Mouse (Mus musculus): ENCODE results near the gene Doxl2. TPM values are rescaled to one million over a fixed set of nuclear protein-coding genes. Genes with fewer than 3 reads are reported as not detected.

Doxl2 gene
- polyA plus RNA-seq, 1 experiment from 2014 or later: not detected

GRCm38 (mm10) chr6:48998186-48998585, 23.4 kb downstream of the Doxl2 start:
- no peak overlapping the region for H3K4me3 ChIP-seq (ENCODE audit: low read depth, low read length)
- no peak for ATAC-seq (ENCODE audit: low read depth)
- H3K9ac ChIP-seq (ENCODE audit: low read depth, low read length): no peak overlapping the region
- WGBS (ENCODE audit: insufficient replicate concordance): 58% methylated on average over 6 of the region's 6 CpGs
- no peak overlapping the region for H3K27ac ChIP-seq (ENCODE audit: low read length)
- H3K36me3 ChIP-seq (ENCODE audit: control insufficient read depth, insufficient read depth): no peaks in the 10 kb centered on the region
- no peaks in the 10 kb centered on the region for H3K4me1 ChIP-seq (ENCODE audit: control insufficient read depth, low read depth, low read length)
- no peaks in the 10 kb centered on the region for H3K27me3 ChIP-seq (ENCODE audit: control insufficient read depth, insufficient read depth, low read depth, low read length)
- no peak overlapping the region for H3K4me2 ChIP-seq (ENCODE audit: low read depth, low read length)
- H3K9me3 ChIP-seq (replicated peaks; ENCODE audit: control insufficient read depth, low read length): no peaks in the 10 kb centered on the region

DNA sequence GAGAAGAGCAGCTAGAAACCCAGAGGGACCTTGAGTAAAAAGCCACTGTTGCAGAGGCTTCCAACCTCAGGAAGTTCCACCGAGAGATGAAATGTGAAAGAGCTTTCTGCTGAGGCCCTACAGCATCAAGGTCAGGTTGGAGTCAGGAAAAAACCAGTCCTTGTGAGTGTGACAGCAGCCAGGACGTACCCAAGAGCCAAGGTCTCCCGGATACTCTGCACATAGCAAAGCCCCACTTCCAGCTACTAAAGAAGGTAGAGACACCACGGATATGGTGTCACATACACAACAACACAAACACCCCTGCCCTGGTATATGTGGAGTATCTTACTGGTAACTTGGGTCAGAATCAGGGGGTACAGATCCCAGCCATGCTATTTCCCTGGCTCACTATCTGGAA, 24.0 kb downstream of the Doxl2 start:
- Histone ChIP-seq H3K36me3 (ENCODE audit: control insufficient read depth, insufficient read depth) (no peaks in the 10 kb centered on the region), H3K4me1 (ENCODE audit: control insufficient read depth, low read depth, low read length) (no peaks in the 10 kb centered on the region), H3K9ac (ENCODE audit: low read depth, low read length) (no peak overlapping the region), H3K4me3 (ENCODE audit: low read depth, low read length) (no peak overlapping the region), H3K27ac (ENCODE audit: low read length) (no peak overlapping the region), H3K27me3 (ENCODE audit: control insufficient read depth, insufficient read depth, low read depth, low read length) (no peaks in the 10 kb centered on the region), H3K9me3 (replicated peaks; ENCODE audit: control insufficient read depth, low read length) (no peaks in the 10 kb centered on the region), H3K4me2 (ENCODE audit: low read depth, low read length) (no peak overlapping the region)
- WGBS (ENCODE audit: insufficient replicate concordance): 65% methylated on average over 4 of the region's 4 CpGs
- no peak for ATAC-seq (ENCODE audit: low read depth)

DNA sequence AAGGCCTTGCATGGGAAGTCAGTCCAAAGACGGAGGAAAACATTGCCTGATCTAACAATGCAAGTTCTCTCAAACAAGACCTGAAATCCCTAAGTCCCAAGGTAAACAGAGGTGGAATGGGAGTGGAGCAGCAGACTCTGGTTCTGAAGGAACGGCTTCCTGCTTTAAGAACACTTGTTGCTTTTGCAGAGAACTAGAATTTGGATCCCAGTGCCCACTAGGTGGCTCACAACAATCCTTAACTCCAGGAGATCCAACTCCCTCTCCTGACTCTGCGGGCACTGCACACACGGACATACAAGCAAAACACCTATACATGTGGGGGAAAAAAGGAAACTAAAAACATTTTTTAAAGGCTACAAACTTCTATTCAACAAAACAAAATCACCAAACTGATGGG, 28.6 kb downstream of the Doxl2 start:
- Histone ChIP-seq H3K4me2 (ENCODE audit: low read depth, low read length) (no peak overlapping the region), H3K9ac (ENCODE audit: low read depth, low read length) (no peak overlapping the region), H3K27ac (ENCODE audit: low read length) (no peak overlapping the region), H3K4me1 (ENCODE audit: control insufficient read depth, low read depth, low read length) (no peaks in the 10 kb centered on the region; the same call in 1 of the 2 replicates), H3K27me3 (ENCODE audit: control insufficient read depth, insufficient read depth, low read depth, low read length) (no peaks in the 10 kb centered on the region), H3K4me3 (ENCODE audit: low read depth, low read length) (no peak overlapping the region), H3K36me3 (ENCODE audit: control insufficient read depth, insufficient read depth) (no peaks in the 10 kb centered on the region), H3K9me3 (replicated peaks; ENCODE audit: control insufficient read depth, low read length) (no peaks in the 10 kb centered on the region)
- WGBS (ENCODE audit: insufficient replicate concordance): 42% methylated on average over 4 of the region's 4 CpGs
- ATAC-seq (ENCODE audit: low read depth): no peak

DNA sequence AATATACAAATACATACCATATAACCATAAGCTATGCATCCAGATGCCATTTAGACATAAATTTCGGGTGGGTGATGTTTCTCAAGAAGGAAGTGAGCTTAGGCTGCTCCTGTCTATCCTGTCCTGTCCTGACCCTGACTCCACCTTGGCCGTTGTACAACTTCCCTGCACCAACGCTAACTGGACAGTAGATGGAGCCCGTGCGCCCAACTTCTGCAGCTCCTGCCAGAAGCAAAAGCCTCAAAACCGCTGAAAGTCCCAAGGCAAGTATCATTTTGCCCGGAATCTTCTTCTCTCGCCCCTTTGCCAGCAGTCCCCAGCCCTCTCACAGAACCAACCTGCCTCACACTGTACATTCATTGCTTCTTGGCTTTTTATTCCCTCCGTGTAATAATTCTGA, 33.2 kb downstream of the Doxl2 start:
- Histone ChIP-seq H3K4me1 (ENCODE audit: control insufficient read depth, low read depth, low read length) (no peaks in the 10 kb centered on the region; the same call in 1 of the 2 replicates), H3K27ac (ENCODE audit: low read length) (no peak overlapping the region), H3K4me2 (ENCODE audit: low read depth, low read length) (peak overlapping the region; percentile 53), H3K9ac (ENCODE audit: low read depth, low read length) (no peak overlapping the region), H3K36me3 (ENCODE audit: control insufficient read depth, insufficient read depth) (no peaks in the 10 kb centered on the region), H3K27me3 (ENCODE audit: control insufficient read depth, insufficient read depth, low read depth, low read length) (no peaks in the 10 kb centered on the region), H3K9me3 (replicated peaks; ENCODE audit: control insufficient read depth, low read length) (no peaks in the 10 kb centered on the region; the same call in 1 of the 2 replicates), H3K4me3 (ENCODE audit: low read depth, low read length) (peak overlapping the region; percentile 46)
- 1% methylated on average over 9 of the region's 9 CpGs for WGBS (ENCODE audit: insufficient replicate concordance)
- no peak for ATAC-seq (ENCODE audit: low read depth)

GRCm38 (mm10) chr6:49008420-49009160, 33.8 kb downstream of the Doxl2 start:
- Histone ChIP-seq H3K4me1 (ENCODE audit: control insufficient read depth, low read depth, low read length) (no peaks in the 10 kb centered on the region; the same call in 1 of the 2 replicates), H3K4me3 (ENCODE audit: low read depth, low read length) (peak overlapping the region; percentile 46), H3K9ac (ENCODE audit: low read depth, low read length) (no peak overlapping the region), H3K36me3 (ENCODE audit: control insufficient read depth, insufficient read depth) (no peaks in the 10 kb centered on the region), H3K4me2 (ENCODE audit: low read depth, low read length) (peak overlapping the region; percentile 53), H3K27ac (ENCODE audit: low read length) (no peak overlapping the region), H3K27me3 (ENCODE audit: control insufficient read depth, insufficient read depth, low read depth, low read length) (no peaks in the 10 kb centered on the region), H3K9me3 (replicated peaks; ENCODE audit: control insufficient read depth, low read length) (no peaks in the 10 kb centered on the region; the same call in 1 of the 2 replicates)
- no peak for ATAC-seq (ENCODE audit: low read depth)
- WGBS (ENCODE audit: insufficient replicate concordance): 29% methylated on average over 13 of the region's 13 CpGs

GRCm38 (mm10) chr6:49009161-49009555, 34.4 kb downstream of the Doxl2 start:
- no peak overlapping the region for H3K4me3 ChIP-seq (ENCODE audit: low read depth, low read length)
- no peak overlapping the region for H3K27ac ChIP-seq (ENCODE audit: low read length)
- no peaks in the 10 kb centered on the region; the same call in 1 of the 2 replicates for H3K9me3 ChIP-seq (replicated peaks; ENCODE audit: control insufficient read depth, low read length)
- H3K9ac ChIP-seq (ENCODE audit: low read depth, low read length): no peak overlapping the region
- no peak for ATAC-seq (ENCODE audit: low read depth)
- WGBS (ENCODE audit: insufficient replicate concordance): 47% methylated on average over 7 of the region's 7 CpGs
- no peaks in the 10 kb centered on the region; the same call in 1 of the 2 replicates for H3K4me1 ChIP-seq (ENCODE audit: control insufficient read depth, low read depth, low read length)
- H3K36me3 ChIP-seq (ENCODE audit: control insufficient read depth, insufficient read depth): no peaks in the 10 kb centered on the region
- no peak overlapping the region for H3K4me2 ChIP-seq (ENCODE audit: low read depth, low read length)
- no peaks in the 10 kb centered on the region for H3K27me3 ChIP-seq (ENCODE audit: control insufficient read depth, insufficient read depth, low read depth, low read length)

DNA sequence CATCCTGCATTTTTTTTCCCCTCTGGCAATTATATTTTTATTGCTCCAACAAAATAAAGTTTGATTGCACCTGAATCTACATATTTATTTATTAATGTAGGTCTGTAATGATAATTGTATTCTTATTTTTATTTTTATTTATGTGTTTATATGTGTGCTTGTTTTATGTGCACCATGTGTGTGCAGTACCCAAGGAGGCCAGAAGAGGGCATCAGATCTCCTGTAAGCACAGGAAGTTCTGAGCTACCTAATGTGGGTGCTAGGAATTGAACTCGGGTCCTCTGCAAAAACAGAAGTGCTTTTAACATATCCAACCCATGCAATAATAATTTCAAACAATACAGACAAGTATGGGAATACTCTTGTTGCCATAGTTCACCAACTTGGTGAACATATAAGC, 34.9 kb downstream of the Doxl2 start:
- Histone ChIP-seq H3K9me3 (replicated peaks; ENCODE audit: control insufficient read depth, low read length) (no peaks in the 10 kb centered on the region; the same call in 1 of the 2 replicates), H3K27me3 (ENCODE audit: control insufficient read depth, insufficient read depth, low read depth, low read length) (no peaks in the 10 kb centered on the region), H3K9ac (ENCODE audit: low read depth, low read length) (no peak overlapping the region), H3K4me3 (ENCODE audit: low read depth, low read length) (no peak overlapping the region), H3K27ac (ENCODE audit: low read length) (no peak overlapping the region), H3K36me3 (ENCODE audit: control insufficient read depth, insufficient read depth) (no peaks in the 10 kb centered on the region), H3K4me2 (ENCODE audit: low read depth, low read length) (no peak overlapping the region), H3K4me1 (ENCODE audit: control insufficient read depth, low read depth, low read length) (no peaks in the 10 kb centered on the region; the same call in 1 of the 2 replicates)
- whole genome bisulfite sequencing (ENCODE audit: insufficient replicate concordance): 44% methylated on average over 1 of the region's 1 CpGs
- ATAC-seq (ENCODE audit: low read depth): no peak

- no peaks in the 10 kb centered on the region; the same call in 1 of the 2 replicates for H3K4me1 ChIP-seq (ENCODE audit: control insufficient read depth, low read depth, low read length)
- WGBS (ENCODE audit: insufficient replicate concordance): 38% methylated on average over 5 of the region's 5 CpGs
- no peaks in the 10 kb centered on the region for H3K36me3 ChIP-seq (ENCODE audit: control insufficient read depth, insufficient read depth)
- H3K4me3 ChIP-seq (ENCODE audit: low read depth, low read length): no peak overlapping the region
- H3K4me2 ChIP-seq (ENCODE audit: low read depth, low read length): no peak overlapping the region
- H3K9ac ChIP-seq (ENCODE audit: low read depth, low read length): no peak overlapping the region
- H3K9me3 ChIP-seq (replicated peaks; ENCODE audit: control insufficient read depth, low read length): no peaks in the 10 kb centered on the region; the same call in 1 of the 2 replicates
- ATAC-seq (ENCODE audit: low read depth): no peak
- H3K27me3 ChIP-seq (ENCODE audit: control insufficient read depth, insufficient read depth, low read depth, low read length): no peaks in the 10 kb centered on the region
- no peak overlapping the region for H3K27ac ChIP-seq (ENCODE audit: low read length)
Measured at GRCm38 (mm10) chr6:49011191-49011590, 36.4 kb downstream of the Doxl2 start.

DNA sequence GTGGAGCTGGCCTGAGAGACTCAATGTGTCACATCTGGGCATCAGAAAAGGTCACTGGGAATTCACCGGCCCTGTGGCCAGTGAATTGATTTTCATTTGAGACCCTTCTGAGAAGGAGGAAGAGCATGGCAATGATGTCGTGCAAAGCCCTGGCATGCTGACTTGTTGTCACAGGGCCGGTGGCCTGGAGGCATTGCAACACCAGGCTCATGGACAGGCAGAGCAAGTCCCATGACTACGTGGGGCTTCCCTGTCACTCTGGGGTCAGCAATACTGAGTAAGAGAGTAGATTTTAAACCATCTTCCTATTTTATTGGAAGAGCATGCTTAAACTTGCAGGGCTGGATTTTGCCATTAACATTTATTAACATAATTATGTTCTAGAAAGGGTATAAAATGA, 38.3 kb downstream of the Doxl2 start:
- WGBS (ENCODE audit: insufficient replicate concordance): 36% methylated on average over 4 of the region's 4 CpGs

More for the DNA sequence above, 38.3 kb downstream of the Doxl2 start:
- Histone ChIP-seq H3K4me1 (ENCODE audit: control insufficient read depth, low read depth, low read length) (no peaks in the 10 kb centered on the region; the same call in 1 of the 2 replicates), H3K27me3 (ENCODE audit: control insufficient read depth, insufficient read depth, low read depth, low read length) (no peaks in the 10 kb centered on the region), H3K9ac (ENCODE audit: low read depth, low read length) (no peak overlapping the region), H3K4me3 (ENCODE audit: low read depth, low read length) (no peak overlapping the region), H3K27ac (ENCODE audit: low read length) (no peak overlapping the region), H3K36me3 (ENCODE audit: control insufficient read depth, insufficient read depth) (no peaks in the 10 kb centered on the region), H3K9me3 (replicated peaks; ENCODE audit: control insufficient read depth, low read length) (no peaks in the 10 kb centered on the region; the same call in 1 of the 2 replicates), H3K4me2 (ENCODE audit: low read depth, low read length) (no peak overlapping the region)
- no peak for ATAC-seq (ENCODE audit: low read depth)
